In genomic region chr15:79403763-79404210, GRCm38 (mm10) we compare ENCODE assay signal across 7 mouse cellular contexts. TPM values are rescaled to one million over a fixed set of nuclear protein-coding genes. Genes with fewer than 3 reads are reported as not detected.
DNase-seq lines count a peak whose midpoint lies in the region; ATAC-seq and TF ChIP-seq lines count a peak whose summit lies in the region.

No protein-coding gene starts in this region.

- 15% methylated on average over 9 of the region's 9 CpGs for WGBS in lung, embryonic 15.5 days
- 16% methylated on average over 9 of the region's 9 CpGs for WGBS in forebrain, embryonic 10.5 days
- 14% methylated on average over 9 of the region's 9 CpGs for WGBS in limb, embryonic 12.5 days
- 17% methylated on average over 9 of the region's 9 CpGs for WGBS in small intestine, adult 2 months

- peak overlapping the region; percentile 69 for H3K27ac ChIP-seq in lung, embryonic 15.5 days
- peak overlapping the region; percentile 94 for H3K27ac ChIP-seq in forebrain, embryonic 10.5 days
- H3K27ac ChIP-seq in limb, embryonic 12.5 days: no peak overlapping the region
- H3K27ac ChIP-seq in small intestine, adult 2 months (ENCODE audit: insufficient read depth, low read depth, low read length): peak overlapping the region; percentile 70

- peaks cover 47% of the 10 kb centered on the region for H3K4me1 ChIP-seq in lung, embryonic 15.5 days
- peaks cover 51% of the 10 kb centered on the region for H3K4me1 ChIP-seq in forebrain, embryonic 10.5 days
- peaks cover 44% of the 10 kb centered on the region for H3K4me1 ChIP-seq in limb, embryonic 12.5 days (replicated peaks)
- H3K4me1 ChIP-seq in small intestine, adult 2 months (ENCODE audit: control insufficient read depth, insufficient read depth, insufficient read length, low read length): peaks cover 10% of the 10 kb centered on the region

- H3K4me3 ChIP-seq in lung, embryonic 15.5 days: peak overlapping the region; percentile 86
- H3K4me3 ChIP-seq in forebrain, embryonic 10.5 days: peak overlapping the region; percentile 98
- peak overlapping the region; percentile 94 for H3K4me3 ChIP-seq in limb, embryonic 12.5 days (replicated peaks)
- peak overlapping the region; percentile 73; the same call in 1 of the 2 replicates for H3K4me3 ChIP-seq in small intestine, adult 2 months (ENCODE audit: low read depth, low read length)

- TF ChIP-seq POLR2A in small intestine, adult 2 months (IDR thresholded peaks at IDR 0.05; ENCODE audit: low read depth, low read length): no peak

- ATAC-seq in lung, embryonic 15.5 days (ENCODE audit: borderline replicate concordance, extremely low read depth, low FRiP score, low TSS enrichment): no peak
- ATAC-seq in limb, embryonic 12.5 days (ENCODE audit: insufficient number of reproducible peaks, insufficient read depth, low FRiP score, low TSS enrichment, low read depth): no peak
- no peak for ATAC-seq in cerebellum, adult (ENCODE audit: insufficient number of reproducible peaks, low FRiP score, low TSS enrichment)

- no peak for DNase-seq in lung, postnatal 36 days
- DNase-seq in forebrain, embryonic 10.5 days (ENCODE audit: extremely low spot score, low spot score): no peak
- no peak for DNase-seq in thymus, postnatal 4 days

- TF ChIP-seq CTCF in small intestine, adult 2 months (IDR thresholded peaks at IDR 0.05; ENCODE audit: extremely low read depth, insufficient read length, insufficient replicate concordance, low read depth, low read length): no peak

- no peaks in the 10 kb centered on the region for H3K36me3 ChIP-seq in lung, embryonic 15.5 days
- no peaks in the 10 kb centered on the region for H3K36me3 ChIP-seq in forebrain, embryonic 10.5 days (replicated peaks)
- no peaks in the 10 kb centered on the region for H3K36me3 ChIP-seq in limb, embryonic 12.5 days
- H3K36me3 ChIP-seq in small intestine, adult 2 months (ENCODE audit: control insufficient read depth, insufficient read depth, low read length): no peaks in the 10 kb centered on the region

- peak overlapping the region; percentile 78 for H3K9ac ChIP-seq in lung, embryonic 15.5 days
- no peak overlapping the region; the same call in 1 of the 2 replicates for H3K9ac ChIP-seq in limb, embryonic 12.5 days (replicated peaks)

- H3K27me3 ChIP-seq in lung, embryonic 15.5 days: no peaks in the 10 kb centered on the region
- peaks cover 17% of the 10 kb centered on the region for H3K27me3 ChIP-seq in forebrain, embryonic 10.5 days (ENCODE audit: poor library complexity, severe bottlenecking)
- H3K27me3 ChIP-seq in limb, embryonic 12.5 days: no peaks in the 10 kb centered on the region
- no peaks in the 10 kb centered on the region for H3K27me3 ChIP-seq in small intestine, adult 2 months (ENCODE audit: control insufficient read depth, insufficient read depth, low read length)

- peak overlapping the region; percentile 84 for H3K4me2 ChIP-seq in lung, embryonic 15.5 days
- peak overlapping the region; percentile 78 for H3K4me2 ChIP-seq in limb, embryonic 12.5 days

- no peaks in the 10 kb centered on the region for H3K9me3 ChIP-seq in lung, embryonic 15.5 days
- H3K9me3 ChIP-seq in forebrain, embryonic 10.5 days: no peaks in the 10 kb centered on the region
- no peaks in the 10 kb centered on the region for H3K9me3 ChIP-seq in limb, embryonic 12.5 days

RNA-seq across cellular contexts. Expression of gene Tmem184b, which starts 0.4 kb away (rescaled TPM):
- 76.4 and 76.5 TPM in 2 replicates for polyA plus RNA-seq in lung, embryonic 15.5 days (2015; fragmentation: Nextera tagmentation; extraction: Ambion mirVana)
- polyA plus RNA-seq in forebrain, embryonic 10.5 days (2016; fragmentation: Nextera tagmentation; extraction: Ambion mirVana): 50.0 and 56.1 TPM in 2 replicates
- 54.7 and 63.8 TPM in 2 replicates for polyA plus RNA-seq in limb, embryonic 12.5 days (2016; fragmentation: Nextera tagmentation; extraction: Ambion mirVana)
- polyA plus RNA-seq in small intestine, adult 2 months (2012; rRNA removed): 80.3 and 168 TPM in 2 replicates

RNA-seq across cellular contexts. Expression of gene Csnk1e, which starts 51.6 kb away (rescaled TPM):
- 97.2 and 99.0 TPM in 2 replicates for polyA plus RNA-seq in lung, embryonic 15.5 days (2015; fragmentation: Nextera tagmentation; extraction: Ambion mirVana)
- 117 and 123 TPM in 2 replicates for polyA plus RNA-seq in forebrain, embryonic 10.5 days (2016; fragmentation: Nextera tagmentation; extraction: Ambion mirVana)
- 148 and 158 TPM in 2 replicates for polyA plus RNA-seq in limb, embryonic 12.5 days (2016; fragmentation: Nextera tagmentation; extraction: Ambion mirVana)
- 14.7 and 25.9 TPM in 2 replicates for polyA plus RNA-seq in small intestine, adult 2 months (2012; rRNA removed)

RNA-seq across cellular contexts. Expression of gene Maff, which starts 57.4 kb away (rescaled TPM):
- 4.8 and 5.3 TPM in 2 replicates for polyA plus RNA-seq in lung, embryonic 15.5 days (2015; fragmentation: Nextera tagmentation; extraction: Ambion mirVana)
- polyA plus RNA-seq in forebrain, embryonic 10.5 days (2016; fragmentation: Nextera tagmentation; extraction: Ambion mirVana): 1.5 and 1.6 TPM in 2 replicates
- polyA plus RNA-seq in limb, embryonic 12.5 days (2016; fragmentation: Nextera tagmentation; extraction: Ambion mirVana): 1.5 and 2.0 TPM in 2 replicates
- 9.4 and 28.5 TPM in 2 replicates for polyA plus RNA-seq in small intestine, adult 2 months (2012; rRNA removed)
